Mouse (Mus musculus) megakaryocyte, embryonic 14.5 days (primary cell): ENCODE results near the gene Prr23a2.

Experiments
- FLI1 ChIP-seq: IDR thresholded peaks from 2 replicates; pipeline ENCODE4 v1.6.1; 2012; ENCODE audit warnings: low read length, inconsistent platforms, mixed read lengths
- GATA1 ChIP-seq: IDR thresholded peaks from 3 replicates; pipeline ENCODE4 v1.6.1; 2012; ENCODE audit warnings: mixed read lengths, low read length, inconsistent platforms, borderline replicate concordance

DNA sequence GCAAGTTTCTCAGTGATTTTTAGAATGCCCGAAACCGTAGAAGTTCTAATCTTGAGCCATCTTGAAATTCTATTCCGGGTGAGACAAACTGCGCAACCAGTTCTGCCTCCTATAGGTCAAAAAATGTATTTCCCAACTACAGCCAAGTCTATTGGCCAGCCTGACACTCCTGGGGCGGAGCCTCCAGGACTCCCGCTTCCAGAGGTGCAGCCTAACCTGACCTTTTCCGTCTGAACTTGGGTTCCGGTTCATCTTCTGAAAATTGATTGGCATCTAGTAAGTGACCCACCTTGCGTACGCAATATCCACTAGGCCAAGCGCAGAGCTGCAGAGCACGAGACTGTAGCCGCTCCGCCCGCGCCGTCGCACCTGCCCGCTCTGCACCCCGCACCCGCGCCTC lies 8.3 kb downstream of the Prr23a2 start, which contains the start of gene Prr23a3:
- TF ChIP-seq GATA1 (no peak), FLI1 (no peak)
